Mouse (Mus musculus): ENCODE measurements around the gene Paxbp1. TPM values are rescaled to one million over a fixed set of nuclear protein-coding genes. Genes with fewer than 3 reads are reported as not detected.

Gene Paxbp1
- polyA plus RNA-seq, 1 experiment from 2014 or later, result 55.8 TPM

- H3K9me3 ChIP-seq (replicated peaks), result no peaks in the 10 kb centered on the region
- WGBS, result 84% methylated on average over 1 of the region's 1 CpGs
Measured at GRCm38 (mm10) chr16:91072256-91072655, 27.9 kb upstream of the Paxbp1 start.

DNA sequence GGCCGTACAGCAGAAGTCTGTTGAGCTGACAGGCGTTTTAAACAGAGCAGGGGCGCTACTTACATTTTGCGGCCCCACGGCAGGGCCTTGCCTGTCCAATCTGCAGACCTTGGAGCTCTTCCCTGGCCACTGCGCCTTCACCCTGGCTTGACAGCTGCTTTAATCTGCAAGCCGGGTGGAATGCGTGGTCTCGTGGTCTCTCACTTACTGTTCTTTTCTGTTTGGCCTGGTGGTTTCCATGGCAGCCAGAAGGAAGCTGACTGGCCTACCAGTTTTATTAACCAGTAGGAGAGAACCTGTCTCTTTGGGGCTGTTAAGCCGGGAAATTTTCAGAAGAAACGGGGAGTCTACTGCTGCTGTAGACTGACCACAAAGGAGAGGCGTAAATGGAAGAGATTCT, 24.6 kb upstream of the Paxbp1 start:
- Histone ChIP-seq H3K4me3 (replicated peaks) (no peak overlapping the region), H3K27ac (replicated peaks) (no peak overlapping the region), H3K9me3 (replicated peaks) (no peaks in the 10 kb centered on the region), H3K4me1 (no peaks in the 10 kb centered on the region), H3K4me2 (replicated peaks) (no peak overlapping the region), H3K9ac (no peak overlapping the region), H3K36me3 (no peaks in the 10 kb centered on the region), H3K27me3 (0 out of 2 replicates have a peak, but pooled peaks cover 10% of the 10 kb centered on the region)
- no peak for ATAC-seq (ENCODE audit: insufficient number of reproducible peaks, low FRiP score, low TSS enrichment, low read depth)
- WGBS, result 45% methylated on average over 12 of the region's 12 CpGs

More at GRCm38 (mm10) chr16:91072256-91072655, 27.9 kb upstream of the Paxbp1 start:
- Histone ChIP-seq H3K4me1 (no peaks in the 10 kb centered on the region), H3K27me3 (0 out of 2 replicates have a peak, but pooled peaks cover 7% of the 10 kb centered on the region), H3K4me2 (replicated peaks) (no peak overlapping the region), H3K27ac (replicated peaks) (no peak overlapping the region), H3K4me3 (replicated peaks) (no peak overlapping the region), H3K9ac (no peak overlapping the region), H3K36me3 (no peaks in the 10 kb centered on the region)
- ATAC-seq (ENCODE audit: insufficient number of reproducible peaks, low FRiP score, low TSS enrichment, low read depth), result no peak

DNA sequence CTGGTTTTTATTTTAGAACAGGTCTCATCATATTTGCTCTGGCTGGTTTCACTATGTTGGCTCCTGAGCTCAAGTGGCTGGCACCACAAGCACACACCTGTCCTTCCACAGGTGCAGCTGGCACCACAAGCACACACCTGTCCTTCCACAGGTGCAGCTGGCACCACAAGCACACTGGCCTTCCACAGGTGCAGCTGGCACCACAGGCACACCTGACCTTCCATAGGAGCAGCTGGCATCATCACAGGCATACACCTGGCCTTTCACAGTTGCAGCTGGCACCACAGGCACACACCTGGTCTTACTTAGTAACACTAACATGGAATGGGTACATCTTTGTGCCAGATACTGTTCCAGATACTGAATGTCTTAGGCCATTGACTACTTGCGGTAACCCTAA, 22.8 kb upstream of the Paxbp1 start:
- Histone ChIP-seq H3K9me3 (replicated peaks) (no peaks in the 10 kb centered on the region), H3K36me3 (no peaks in the 10 kb centered on the region), H3K4me2 (replicated peaks) (no peak overlapping the region), H3K27ac (replicated peaks) (no peak overlapping the region), H3K27me3 (0 out of 2 replicates have a peak, but pooled peaks cover 10% of the 10 kb centered on the region), H3K4me3 (replicated peaks) (no peak overlapping the region), H3K4me1 (no peaks in the 10 kb centered on the region), H3K9ac (no peak overlapping the region)
- WGBS, result 95% methylated on average over 1 of the region's 1 CpGs
- no peak for ATAC-seq (ENCODE audit: insufficient number of reproducible peaks, low FRiP score, low TSS enrichment, low read depth)

DNA sequence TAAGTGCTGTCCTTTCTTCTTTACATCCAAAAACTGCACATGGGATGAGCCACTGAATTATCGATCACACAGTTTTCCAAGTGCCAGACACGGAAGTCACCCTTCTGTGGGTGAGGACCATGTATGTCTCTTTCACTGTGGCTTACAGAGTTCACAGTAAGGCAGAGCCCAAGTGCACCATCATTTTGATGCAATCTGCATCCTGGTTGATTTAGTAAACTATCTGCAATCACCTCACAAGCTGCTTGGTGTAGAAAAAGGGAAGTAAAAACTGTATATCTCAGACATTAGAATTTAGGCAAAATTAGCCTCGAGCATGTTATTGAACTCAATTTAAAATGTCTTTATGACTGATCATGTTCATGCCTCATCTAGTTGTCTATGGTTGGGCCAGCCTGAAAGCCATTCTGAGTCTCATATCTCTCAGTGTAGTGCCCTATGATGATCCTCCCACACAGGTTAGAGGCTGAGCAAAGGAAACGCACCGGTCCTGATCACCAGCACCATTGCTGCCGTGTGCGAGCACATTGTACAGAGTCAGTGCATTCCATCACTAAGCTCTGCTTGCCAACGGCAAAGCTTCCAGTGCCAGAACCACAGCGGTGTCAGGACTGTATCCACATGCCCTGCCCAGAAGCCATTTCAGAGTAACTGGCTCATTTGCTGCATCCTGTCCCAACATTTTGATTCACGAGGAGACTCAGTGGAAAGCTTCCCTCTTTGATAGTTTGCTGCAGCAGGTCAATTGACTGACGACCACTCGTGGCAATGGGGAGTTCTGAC, 20.4 kb upstream of the Paxbp1 start:
- Histone ChIP-seq H3K4me3 (replicated peaks) (no peak overlapping the region), H3K9ac (no peak overlapping the region), H3K4me2 (replicated peaks) (no peak overlapping the region), H3K9me3 (replicated peaks) (no peaks in the 10 kb centered on the region), H3K27me3 (0 out of 2 replicates have a peak, but pooled peaks cover 10% of the 10 kb centered on the region), H3K36me3 (no peaks in the 10 kb centered on the region), H3K27ac (replicated peaks) (no peak overlapping the region), H3K4me1 (no peaks in the 10 kb centered on the region)
- WGBS, result 76% methylated on average over 12 of the region's 12 CpGs
- ATAC-seq (ENCODE audit: insufficient number of reproducible peaks, low FRiP score, low TSS enrichment, low read depth), result no peak

GRCm38 (mm10) chr16:91063786-91064185, 19.4 kb upstream of the Paxbp1 start:
- Histone ChIP-seq H3K27ac (replicated peaks) (no peak overlapping the region), H3K4me1 (no peaks in the 10 kb centered on the region), H3K4me2 (replicated peaks) (no peak overlapping the region), H3K36me3 (no peaks in the 10 kb centered on the region), H3K4me3 (replicated peaks) (no peak overlapping the region), H3K9ac (no peak overlapping the region), H3K9me3 (replicated peaks) (no peaks in the 10 kb centered on the region), H3K27me3 (0 out of 2 replicates have a peak, but pooled peaks cover 10% of the 10 kb centered on the region)
- 89% methylated on average over 10 of the region's 10 CpGs for WGBS
- ATAC-seq (ENCODE audit: insufficient number of reproducible peaks, low FRiP score, low TSS enrichment, low read depth), result no peak

DNA sequence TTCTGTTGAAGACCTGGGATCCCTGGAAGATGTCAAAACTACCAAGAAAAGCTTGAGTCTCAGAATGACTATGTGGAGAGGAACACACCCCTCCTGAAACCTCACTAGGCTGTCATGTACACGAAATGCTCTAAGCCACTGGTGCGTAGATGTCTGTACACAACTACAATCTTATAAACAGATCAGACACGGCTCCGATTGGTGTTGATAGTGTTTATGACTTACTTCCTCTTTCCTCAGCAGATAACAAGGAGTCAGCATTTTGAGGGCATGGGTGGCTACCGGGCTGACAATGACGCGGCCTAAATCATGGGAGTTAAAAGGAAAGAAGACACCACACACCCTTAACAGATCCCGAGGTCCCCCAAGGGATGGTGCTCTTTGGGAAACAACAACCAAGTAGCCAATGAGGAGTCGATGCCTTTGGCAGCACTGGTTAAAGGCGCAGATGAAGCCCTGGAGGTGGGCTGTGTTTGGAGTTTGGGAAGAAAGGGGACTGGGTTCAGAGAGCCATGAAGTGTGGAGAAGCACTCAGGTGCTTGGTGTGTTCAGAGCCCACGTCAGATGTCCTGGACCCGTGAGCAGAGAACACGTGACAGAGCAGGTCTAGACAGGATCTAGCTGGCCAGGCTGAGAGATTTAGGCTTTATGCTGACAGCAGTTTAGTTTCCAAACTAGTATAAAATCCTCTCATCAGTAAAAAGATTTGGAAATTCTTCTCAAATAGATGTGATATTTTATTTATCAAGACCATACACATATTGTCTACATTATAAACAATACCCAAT, 17.4 kb upstream of the Paxbp1 start:
- no peak overlapping the region for H3K4me3 ChIP-seq (replicated peaks)
- no peaks in the 10 kb centered on the region for H3K4me1 ChIP-seq
- no peaks in the 10 kb centered on the region for H3K36me3 ChIP-seq
- no peak for ATAC-seq (ENCODE audit: insufficient number of reproducible peaks, low FRiP score, low TSS enrichment, low read depth)
- H3K27ac ChIP-seq (replicated peaks), result no peak overlapping the region
- H3K9me3 ChIP-seq (replicated peaks), result no peaks in the 10 kb centered on the region
- no peak overlapping the region for H3K9ac ChIP-seq
- H3K4me2 ChIP-seq (replicated peaks), result no peak overlapping the region
- 75% methylated on average over 13 of the region's 13 CpGs for WGBS
- H3K27me3 ChIP-seq, result no peaks in the 10 kb centered on the region

GRCm38 (mm10) chr16:91057741-91058140, 13.4 kb upstream of the Paxbp1 start:
- Histone ChIP-seq H3K4me1 (peaks cover 11% of the 10 kb centered on the region; the same call in 1 of the 2 replicates), H3K9ac (no peak overlapping the region), H3K4me3 (replicated peaks) (no peak overlapping the region), H3K27me3 (no peaks in the 10 kb centered on the region), H3K27ac (replicated peaks) (no peak overlapping the region), H3K36me3 (no peaks in the 10 kb centered on the region), H3K4me2 (replicated peaks) (no peak overlapping the region), H3K9me3 (replicated peaks) (no peaks in the 10 kb centered on the region)
- WGBS, result 75% methylated on average over 6 of the region's 6 CpGs
- ATAC-seq (ENCODE audit: insufficient number of reproducible peaks, low FRiP score, low TSS enrichment, low read depth), result no peak

DNA sequence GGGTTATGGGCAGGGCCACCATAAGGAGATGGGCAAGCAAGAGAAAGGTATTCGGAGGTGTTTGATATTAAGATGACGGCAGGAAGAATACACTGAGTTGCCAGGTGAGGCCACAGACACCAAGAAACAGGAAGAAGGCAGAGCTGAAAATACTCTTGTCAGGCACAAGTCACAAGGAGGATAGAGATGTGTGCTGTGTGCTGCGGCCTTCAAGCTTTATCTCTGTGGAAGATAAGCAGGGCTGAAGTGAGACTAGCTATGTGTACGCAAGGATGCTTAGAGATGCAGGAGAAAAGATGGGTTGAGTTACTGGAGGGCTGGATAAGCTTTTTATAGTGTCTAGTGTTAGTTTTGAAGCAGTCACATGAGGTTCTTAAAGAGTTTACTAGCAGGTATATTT, 12.9 kb upstream of the Paxbp1 start:
- H3K36me3 ChIP-seq, result no peaks in the 10 kb centered on the region
- no peak overlapping the region for H3K4me3 ChIP-seq (replicated peaks)
- no peaks in the 10 kb centered on the region for H3K9me3 ChIP-seq (replicated peaks)
- no peak overlapping the region for H3K27ac ChIP-seq (replicated peaks)
- H3K4me2 ChIP-seq (replicated peaks), result no peak overlapping the region
- WGBS, result 86% methylated on average over 4 of the region's 4 CpGs
- H3K9ac ChIP-seq, result no peak overlapping the region
- ATAC-seq (ENCODE audit: insufficient number of reproducible peaks, low FRiP score, low TSS enrichment, low read depth), result no peak
- H3K27me3 ChIP-seq, result no peaks in the 10 kb centered on the region
- peaks cover 11% of the 10 kb centered on the region; the same call in 1 of the 2 replicates for H3K4me1 ChIP-seq

GRCm38 (mm10) chr16:91056043-91056821, 11.9 kb upstream of the Paxbp1 start:
- no peaks in the 10 kb centered on the region for H3K9me3 ChIP-seq (replicated peaks)
- no peak overlapping the region for H3K4me3 ChIP-seq (replicated peaks)
- H3K9ac ChIP-seq, result no peak overlapping the region
- WGBS, result 42% methylated on average over 16 of the region's 16 CpGs
- no peak overlapping the region for H3K27ac ChIP-seq (replicated peaks)
- no peaks in the 10 kb centered on the region for H3K36me3 ChIP-seq
- no peaks in the 10 kb centered on the region for H3K27me3 ChIP-seq
- H3K4me2 ChIP-seq (replicated peaks), result no peak overlapping the region
- no peak for ATAC-seq (ENCODE audit: insufficient number of reproducible peaks, low FRiP score, low TSS enrichment, low read depth)
- H3K4me1 ChIP-seq, result peaks cover 11% of the 10 kb centered on the region; the same call in 1 of the 2 replicates

GRCm38 (mm10) chr16:91055150-91055549, 10.8 kb upstream of the Paxbp1 start:
- no peak for ATAC-seq (ENCODE audit: insufficient number of reproducible peaks, low FRiP score, low TSS enrichment, low read depth)
- Histone ChIP-seq H3K27me3 (no peaks in the 10 kb centered on the region), H3K36me3 (no peaks in the 10 kb centered on the region), H3K4me3 (replicated peaks) (no peak overlapping the region), H3K9me3 (replicated peaks) (no peaks in the 10 kb centered on the region), H3K4me1 (peaks cover 11% of the 10 kb centered on the region; the same call in 1 of the 2 replicates), H3K27ac (replicated peaks) (no peak overlapping the region), H3K9ac (no peak overlapping the region), H3K4me2 (replicated peaks) (no peak overlapping the region)
- WGBS, result 73% methylated on average over 5 of the region's 5 CpGs

DNA sequence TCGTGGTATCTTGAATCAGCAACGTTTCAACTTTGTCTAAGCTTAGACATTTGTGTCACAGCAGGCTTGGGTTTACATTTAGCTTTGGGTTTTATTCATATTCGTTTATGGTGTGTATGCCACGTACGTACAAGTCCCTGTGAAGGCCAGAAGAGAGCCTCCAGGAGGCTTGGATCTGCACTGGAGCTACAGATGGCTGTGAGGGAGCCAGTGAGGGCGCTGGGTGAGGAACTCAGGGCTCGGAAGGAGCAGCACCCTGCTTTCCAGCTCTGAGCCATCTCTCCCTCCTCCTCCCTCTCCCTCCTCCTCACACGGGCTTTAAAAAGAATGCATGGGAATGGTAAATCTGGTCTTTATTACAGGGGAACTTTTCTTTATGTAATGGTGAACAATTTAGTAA, 9.3 kb upstream of the Paxbp1 start:
- Histone ChIP-seq H3K4me3 (replicated peaks) (no peak overlapping the region), H3K9me3 (replicated peaks) (no peaks in the 10 kb centered on the region), H3K27ac (replicated peaks) (no peak overlapping the region), H3K27me3 (no peaks in the 10 kb centered on the region), H3K4me1 (peaks cover 11% of the 10 kb centered on the region; the same call in 1 of the 2 replicates), H3K4me2 (replicated peaks) (no peak overlapping the region), H3K9ac (no peak overlapping the region), H3K36me3 (no peaks in the 10 kb centered on the region)
- 40% methylated on average over 8 of the region's 8 CpGs for WGBS
- ATAC-seq (ENCODE audit: insufficient number of reproducible peaks, low FRiP score, low TSS enrichment, low read depth), result no peak
